Mouse (Mus musculus): ENCODE measurements around the gene Zyg11b.
A peak's percentile ranks its signal among the peaks of the same experiment; 100 is the strongest.

Gene Zyg11b

GRCm38 (mm10) chr4:108310706-108311105, 9.8 kb upstream of the Zyg11b start:
- peaks cover 4% of the 10 kb centered on the region; the same call in 1 of the 2 replicates for H3K4me1 ChIP-seq (replicated peaks; ENCODE audit: low read depth, low read length)
- H3K4me3 ChIP-seq (replicated peaks; ENCODE audit: low read length) = no peak overlapping the region
- no peaks in the 10 kb centered on the region; the same call in 1 of the 2 replicates for H3K36me3 ChIP-seq (ENCODE audit: insufficient read depth, low read length)
- H3K27me3 ChIP-seq (ENCODE audit: insufficient read depth, low read length) = no peaks in the 10 kb centered on the region
- H3K9me3 ChIP-seq (ENCODE audit: low read length) = peaks cover 60% of the 10 kb centered on the region
- no peak for TF ChIP-seq CTCF (conservative IDR thresholded peaks at IDR 0.05; ENCODE audit: low read length)
- TF ChIP-seq POU5F1 (IDR thresholded peaks at IDR 0.05; ENCODE audit: borderline replicate concordance, low read length) = no peak
- no peak for TF ChIP-seq NANOG (IDR thresholded peaks at IDR 0.05; ENCODE audit: borderline replicate concordance, low read length)

GRCm38 (mm10) chr4:108302296-108302890, 1.5 kb upstream of the Zyg11b start:
- TF ChIP-seq NANOG (IDR thresholded peaks at IDR 0.05; ENCODE audit: borderline replicate concordance, low read length) (no peak), CTCF (conservative IDR thresholded peaks at IDR 0.05; ENCODE audit: low read length) (no peak), POU5F1 (IDR thresholded peaks at IDR 0.05; ENCODE audit: borderline replicate concordance, low read length) (no peak)
- peaks cover 11% of the 10 kb centered on the region for H3K36me3 ChIP-seq (ENCODE audit: insufficient read depth, low read length)
- no peaks in the 10 kb centered on the region for H3K27me3 ChIP-seq (ENCODE audit: insufficient read depth, low read length)
- peaks cover 26% of the 10 kb centered on the region for H3K4me1 ChIP-seq (replicated peaks; ENCODE audit: low read depth, low read length)
- no peak overlapping the region for H3K4me3 ChIP-seq (replicated peaks; ENCODE audit: low read length)
- H3K9me3 ChIP-seq (ENCODE audit: low read length) = peaks cover 53% of the 10 kb centered on the region

- no peaks in the 10 kb centered on the region for H3K27me3 ChIP-seq (ENCODE audit: insufficient read depth, low read length)
- H3K36me3 ChIP-seq (ENCODE audit: insufficient read depth, low read length) = peaks cover 8% of the 10 kb centered on the region
- H3K4me1 ChIP-seq (replicated peaks; ENCODE audit: low read depth, low read length) = peaks cover 26% of the 10 kb centered on the region
- H3K9me3 ChIP-seq (ENCODE audit: low read length) = peaks cover 46% of the 10 kb centered on the region
- peak overlapping the region; percentile 92 for H3K4me3 ChIP-seq (replicated peaks; ENCODE audit: low read length)
- TF ChIP-seq NANOG (IDR thresholded peaks at IDR 0.05; ENCODE audit: borderline replicate concordance, low read length) = no peak
- no peak for TF ChIP-seq POU5F1 (IDR thresholded peaks at IDR 0.05; ENCODE audit: borderline replicate concordance, low read length)
- no peak for TF ChIP-seq CTCF (conservative IDR thresholded peaks at IDR 0.05; ENCODE audit: low read length)
These were observed 630 bp downstream of the Zyg11b start for GRCm38 (mm10) chr4:108300266-108300665.

- H3K9me3 ChIP-seq (ENCODE audit: low read length) = peaks cover 28% of the 10 kb centered on the region
- no peaks in the 10 kb centered on the region for H3K27me3 ChIP-seq (ENCODE audit: insufficient read depth, low read length)
- peaks cover 8% of the 10 kb centered on the region for H3K4me1 ChIP-seq (replicated peaks; ENCODE audit: low read depth, low read length)
- no peak for TF ChIP-seq CTCF (conservative IDR thresholded peaks at IDR 0.05; ENCODE audit: low read length)
- TF ChIP-seq POU5F1 (IDR thresholded peaks at IDR 0.05; ENCODE audit: borderline replicate concordance, low read length) = no peak
- no peak for TF ChIP-seq NANOG (IDR thresholded peaks at IDR 0.05; ENCODE audit: borderline replicate concordance, low read length)
- no peak overlapping the region for H3K4me3 ChIP-seq (replicated peaks; ENCODE audit: low read length)
- peaks cover 8% of the 10 kb centered on the region; the same call in 1 of the 2 replicates for H3K36me3 ChIP-seq (ENCODE audit: insufficient read depth, low read length)
These were observed 23.9 kb downstream of the Zyg11b start for GRCm38 (mm10) chr4:108276973-108277372.

GRCm38 (mm10) chr4:108272286-108272685, 28.6 kb downstream of the Zyg11b start:
- H3K4me1 ChIP-seq (replicated peaks; ENCODE audit: low read depth, low read length) = peaks cover 8% of the 10 kb centered on the region
- no peaks in the 10 kb centered on the region for H3K27me3 ChIP-seq (ENCODE audit: insufficient read depth, low read length)
- TF ChIP-seq NANOG (IDR thresholded peaks at IDR 0.05; ENCODE audit: borderline replicate concordance, low read length) (no peak), CTCF (conservative IDR thresholded peaks at IDR 0.05; ENCODE audit: low read length) (no peak), POU5F1 (IDR thresholded peaks at IDR 0.05; ENCODE audit: borderline replicate concordance, low read length) (no peak)
- H3K36me3 ChIP-seq (ENCODE audit: insufficient read depth, low read length) = peaks cover 9% of the 10 kb centered on the region
- H3K4me3 ChIP-seq (replicated peaks; ENCODE audit: low read length) = no peak overlapping the region
- H3K9me3 ChIP-seq (ENCODE audit: low read length) = no peaks in the 10 kb centered on the region

- Histone ChIP-seq H3K4me1 (replicated peaks; ENCODE audit: low read depth, low read length) (no peaks in the 10 kb centered on the region), H3K36me3 (ENCODE audit: insufficient read depth, low read length) (peaks cover 33% of the 10 kb centered on the region), H3K9me3 (ENCODE audit: low read length) (no peaks in the 10 kb centered on the region), H3K4me3 (replicated peaks; ENCODE audit: low read length) (no peak overlapping the region), H3K27me3 (ENCODE audit: insufficient read depth, low read length) (no peaks in the 10 kb centered on the region)
- TF ChIP-seq CTCF (conservative IDR thresholded peaks at IDR 0.05; ENCODE audit: low read length) (no peak), NANOG (IDR thresholded peaks at IDR 0.05; ENCODE audit: borderline replicate concordance, low read length) (no peak), POU5F1 (IDR thresholded peaks at IDR 0.05; ENCODE audit: borderline replicate concordance, low read length) (no peak)
These were observed 35.1 kb downstream of the Zyg11b start for GRCm38 (mm10) chr4:108265774-108266173.

GRCm38 (mm10) chr4:108253317-108253716, 47.6 kb downstream of the Zyg11b start:
- Histone ChIP-seq H3K4me1 (replicated peaks; ENCODE audit: low read depth, low read length) (no peaks in the 10 kb centered on the region), H3K4me3 (replicated peaks; ENCODE audit: low read length) (no peak overlapping the region), H3K9me3 (ENCODE audit: low read length) (no peaks in the 10 kb centered on the region), H3K36me3 (ENCODE audit: insufficient read depth, low read length) (peaks cover 35% of the 10 kb centered on the region), H3K27me3 (ENCODE audit: insufficient read depth, low read length) (no peaks in the 10 kb centered on the region)
- TF ChIP-seq NANOG (IDR thresholded peaks at IDR 0.05; ENCODE audit: borderline replicate concordance, low read length) = no peak
- TF ChIP-seq CTCF (conservative IDR thresholded peaks at IDR 0.05; ENCODE audit: low read length) = peak; percentile 29
- no peak for TF ChIP-seq POU5F1 (IDR thresholded peaks at IDR 0.05; ENCODE audit: borderline replicate concordance, low read length)

GRCm38 (mm10) chr4:108250501-108250900, 50.4 kb downstream of the Zyg11b start:
- H3K36me3 ChIP-seq (ENCODE audit: insufficient read depth, low read length) = peaks cover 33% of the 10 kb centered on the region
- no peak overlapping the region for H3K4me3 ChIP-seq (replicated peaks; ENCODE audit: low read length)
- TF ChIP-seq CTCF (conservative IDR thresholded peaks at IDR 0.05; ENCODE audit: low read length) (no peak), POU5F1 (IDR thresholded peaks at IDR 0.05; ENCODE audit: borderline replicate concordance, low read length) (no peak), NANOG (IDR thresholded peaks at IDR 0.05; ENCODE audit: borderline replicate concordance, low read length) (no peak)
- no peaks in the 10 kb centered on the region for H3K27me3 ChIP-seq (ENCODE audit: insufficient read depth, low read length)
- no peaks in the 10 kb centered on the region for H3K9me3 ChIP-seq (ENCODE audit: low read length)
- no peaks in the 10 kb centered on the region for H3K4me1 ChIP-seq (replicated peaks; ENCODE audit: low read depth, low read length)

GRCm38 (mm10) chr4:108249314-108249713, 51.6 kb downstream of the Zyg11b start:
- Histone ChIP-seq H3K36me3 (ENCODE audit: insufficient read depth, low read length) (peaks cover 35% of the 10 kb centered on the region), H3K27me3 (ENCODE audit: insufficient read depth, low read length) (no peaks in the 10 kb centered on the region), H3K9me3 (ENCODE audit: low read length) (no peaks in the 10 kb centered on the region), H3K4me3 (replicated peaks; ENCODE audit: low read length) (no peak overlapping the region), H3K4me1 (replicated peaks; ENCODE audit: low read depth, low read length) (no peaks in the 10 kb centered on the region)
- TF ChIP-seq POU5F1 (IDR thresholded peaks at IDR 0.05; ENCODE audit: borderline replicate concordance, low read length) (no peak), CTCF (conservative IDR thresholded peaks at IDR 0.05; ENCODE audit: low read length) (no peak), NANOG (IDR thresholded peaks at IDR 0.05; ENCODE audit: borderline replicate concordance, low read length) (no peak)

All from E14TG2a.4 (cell line).